ENCODE assay signal across 9 mouse cellular contexts in genomic region chr17:31905791-31906211, GRCm38 (mm10). TPM values are rescaled to one million over a fixed set of nuclear protein-coding genes. Genes with fewer than 3 reads are reported as not detected.
DNase-seq lines count a peak whose midpoint lies in the region; ATAC-seq and TF ChIP-seq lines count a peak whose summit lies in the region.
"Had no signal": no experiment of that assay in that cellular context is flagged by ENCODE, and none has a peak within 500 bp of the region (broad histone marks: within the 10 kb centered on the region; RNA-seq: fewer than 3 reads in every experiment).

No protein-coding gene starts in this region.

- TF ChIP-seq EP300 in liver, postnatal 0 days (IDR thresholded peaks at IDR 0.05; ENCODE audit: low read depth): peak; percentile 78

- H3K4me3 ChIP-seq in hindbrain, embryonic 14.5 days (replicated peaks; ENCODE audit: low read length): no peak overlapping the region
- H3K4me3 ChIP-seq in hindbrain, embryonic 16.5 days (ENCODE audit: low read length): no peak overlapping the region
- no peak overlapping the region for H3K4me3 ChIP-seq in gastrocnemius, adult 2 months
- no peak overlapping the region for H3K4me3 ChIP-seq in intestine, embryonic 16.5 days (ENCODE audit: low read length)
- no peak overlapping the region for H3K4me3 ChIP-seq in liver, postnatal 0 days (ENCODE audit: low read depth, low read length)
- H3K4me3 ChIP-seq: erythroblast, embryonic 14.5 days had no signal

- intact Hi-C loops in gastrocnemius, adult 2 months (cut with DNase I): no loop called here

- H3K4me2 ChIP-seq in hindbrain, embryonic 14.5 days (replicated peaks): no peak overlapping the region
- H3K4me2 ChIP-seq in hindbrain, embryonic 16.5 days (ENCODE audit: low read length): no peak overlapping the region
- no peak overlapping the region for H3K4me2 ChIP-seq in intestine, embryonic 16.5 days (ENCODE audit: low read depth, low read length)
- no peak overlapping the region for H3K4me2 ChIP-seq in liver, postnatal 0 days (ENCODE audit: low read depth, low read length)

- WGBS in hindbrain, embryonic 14.5 days: 68% methylated on average over 10 of the region's 10 CpGs
- WGBS in hindbrain, embryonic 16.5 days: 79% methylated on average over 10 of the region's 10 CpGs
- WGBS in intestine, embryonic 16.5 days: 60% methylated on average over 10 of the region's 10 CpGs
- 37% methylated on average over 10 of the region's 10 CpGs for WGBS in liver, postnatal 0 days (ENCODE audit: insufficient replicate concordance)

- H3K27ac ChIP-seq in hindbrain, embryonic 14.5 days: peak overlapping the region; percentile 29; the same call in 1 of the 2 replicates
- H3K27ac ChIP-seq in hindbrain, embryonic 16.5 days (ENCODE audit: low read depth, low read length): no peak overlapping the region
- peak overlapping the region; percentile 90 for H3K27ac ChIP-seq in gastrocnemius, adult 2 months
- H3K27ac ChIP-seq in intestine, embryonic 16.5 days (ENCODE audit: low read length): no peak overlapping the region
- H3K27ac ChIP-seq in liver, postnatal 0 days (ENCODE audit: low read depth): peak overlapping the region; percentile 85

- no peaks in the 10 kb centered on the region for H3K27me3 ChIP-seq in hindbrain, embryonic 14.5 days (ENCODE audit: control insufficient read depth, insufficient read depth, low read length)
- H3K27me3 ChIP-seq in hindbrain, embryonic 16.5 days (replicated peaks; ENCODE audit: control insufficient read depth, insufficient read depth, low read length): no peaks in the 10 kb centered on the region
- H3K27me3 ChIP-seq in intestine, embryonic 16.5 days (replicated peaks; ENCODE audit: control insufficient read depth, insufficient read depth, low read length): no peaks in the 10 kb centered on the region
- no peaks in the 10 kb centered on the region for H3K27me3 ChIP-seq in liver, postnatal 0 days (ENCODE audit: insufficient read depth, low read length)
- no peaks in the 10 kb centered on the region for H3K27me3 ChIP-seq in splenic B cell, adult 2 months (ENCODE audit: control insufficient read depth, insufficient read depth, low read length, poor library complexity, severe bottlenecking)

- H3K9me3 ChIP-seq in hindbrain, embryonic 14.5 days (ENCODE audit: control insufficient read depth, low read length): no peaks in the 10 kb centered on the region
- no peaks in the 10 kb centered on the region for H3K9me3 ChIP-seq in hindbrain, embryonic 16.5 days (ENCODE audit: control insufficient read depth, low read length)
- H3K9me3 ChIP-seq in intestine, embryonic 16.5 days (ENCODE audit: control insufficient read depth, low read length): no peaks in the 10 kb centered on the region
- no peaks in the 10 kb centered on the region for H3K9me3 ChIP-seq in liver, postnatal 0 days (ENCODE audit: low read length)

- no peaks in the 10 kb centered on the region for H3K36me3 ChIP-seq in hindbrain, embryonic 14.5 days (replicated peaks; ENCODE audit: control insufficient read depth, insufficient read depth)
- no peaks in the 10 kb centered on the region for H3K36me3 ChIP-seq in hindbrain, embryonic 16.5 days (ENCODE audit: control insufficient read depth, insufficient read depth, low read length)
- no peaks in the 10 kb centered on the region for H3K36me3 ChIP-seq in intestine, embryonic 16.5 days (ENCODE audit: control insufficient read depth, insufficient read depth, low read length)
- H3K36me3 ChIP-seq in liver, postnatal 0 days (replicated peaks; ENCODE audit: insufficient read depth, low read length): no peaks in the 10 kb centered on the region
- H3K36me3 ChIP-seq in splenic B cell, adult 2 months (ENCODE audit: control insufficient read depth, insufficient read depth, low read length, poor library complexity, severe bottlenecking): no peaks in the 10 kb centered on the region

- H3K9ac ChIP-seq in hindbrain, embryonic 14.5 days: no peak overlapping the region
- no peak overlapping the region for H3K9ac ChIP-seq in hindbrain, embryonic 16.5 days (ENCODE audit: low read depth, low read length)
- H3K9ac ChIP-seq in intestine, embryonic 16.5 days (ENCODE audit: low read depth, low read length): no peak overlapping the region
- no peak overlapping the region for H3K9ac ChIP-seq in liver, postnatal 0 days (replicated peaks)

- H3K4me1 ChIP-seq in hindbrain, embryonic 14.5 days (replicated peaks; ENCODE audit: control insufficient read depth, insufficient read depth, low read length): no peaks in the 10 kb centered on the region
- no peaks in the 10 kb centered on the region for H3K4me1 ChIP-seq in hindbrain, embryonic 16.5 days (ENCODE audit: control insufficient read depth, insufficient read depth, low read depth, low read length)
- H3K4me1 ChIP-seq in intestine, embryonic 16.5 days (ENCODE audit: control insufficient read depth, insufficient read depth, low read length): peaks cover 4% of the 10 kb centered on the region
- H3K4me1 ChIP-seq in liver, postnatal 0 days (ENCODE audit: insufficient read depth): peaks cover 25% of the 10 kb centered on the region

- TF ChIP-seq CTCF in gastrocnemius, adult 2 months (IDR thresholded peaks at IDR 0.05): no peak
- no peak for TF ChIP-seq CTCF in liver, postnatal 0 days (IDR thresholded peaks at IDR 0.05; ENCODE audit: low read depth)

- no peak for ATAC-seq in hindbrain, embryonic 14.5 days (ENCODE audit: low FRiP score)
- no peak for ATAC-seq in hindbrain, embryonic 16.5 days
- peak; percentile 67 for ATAC-seq in intestine, embryonic 16.5 days
- peak; percentile 68 for ATAC-seq in liver, postnatal 0 days

- DNase-seq in hindbrain, embryonic 14.5 days (ENCODE audit: low spot score): no peak
- peak; percentile 68 for DNase-seq in gastrocnemius, adult 2 months
- peak; percentile 63 for DNase-seq in liver, postnatal 0 days
- DNase-seq in splenic B cell, adult 2 months (ENCODE audit: low read depth, low spot score): peak; percentile 40
- no peak for DNase-seq in layer of hippocampus, postnatal 10 days (ENCODE audit: low spot score in 2 of 2)
- no peak for DNase-seq in MN1 (ENCODE audit: low spot score)

RNA-seq across cellular contexts. Expression of gene Sik1, which starts 50.2 kb away (rescaled TPM):
- polyA plus RNA-seq in hindbrain, embryonic 14.5 days (2014; fragmentation: Nextera tagmentation; extraction: Ambion mirVana): 17.0 and 20.5 TPM in 2 replicates
- 16.2 and 17.4 TPM in 2 replicates for polyA plus RNA-seq in hindbrain, embryonic 16.5 days (2015; fragmentation: Nextera tagmentation; extraction: Ambion mirVana)
- 10 to 100 TPM; 13.4 to 58.6 TPM for total RNA-seq in gastrocnemius, adult 2 months (2021)
- polyA plus RNA-seq in intestine, embryonic 16.5 days (2015; fragmentation: Nextera tagmentation; extraction: Ambion mirVana): 5.7 and 5.8 TPM in 2 replicates
- 7.8 and 8.1 TPM in 2 replicates for polyA plus RNA-seq in liver, postnatal 0 days (2015; fragmentation: Nextera tagmentation; extraction: Ambion mirVana)
- total RNA-seq in layer of hippocampus, postnatal 10 days (2021): 10 to 100 TPM; 21.7 to 22.2 TPM

Comparison
In these comparisons a context has a peak if more than half of its experiments do, and no peak if none do; other contexts are left out.
1. H3K27ac ChIP-seq: peak in hindbrain, embryonic 14.5 days (single experiment), gastrocnemius, adult 2 months (single experiment) and liver, postnatal 0 days (single experiment); none in hindbrain, embryonic 16.5 days (single experiment) and intestine, embryonic 16.5 days (single experiment).
2. ATAC-seq: peak in intestine, embryonic 16.5 days (single experiment) and liver, postnatal 0 days (single experiment); none in hindbrain, embryonic 14.5 days (single experiment) and hindbrain, embryonic 16.5 days (single experiment).
3. DNase-seq: peak in gastrocnemius, adult 2 months (single experiment), liver, postnatal 0 days (single experiment) and splenic B cell, adult 2 months (single experiment); none in hindbrain, embryonic 14.5 days (single experiment), layer of hippocampus, postnatal 10 days (0 of 2) and MN1 (single experiment).